Comparison of ENCODE assay signal across 8 mouse cellular contexts in the genomic region with DNA sequence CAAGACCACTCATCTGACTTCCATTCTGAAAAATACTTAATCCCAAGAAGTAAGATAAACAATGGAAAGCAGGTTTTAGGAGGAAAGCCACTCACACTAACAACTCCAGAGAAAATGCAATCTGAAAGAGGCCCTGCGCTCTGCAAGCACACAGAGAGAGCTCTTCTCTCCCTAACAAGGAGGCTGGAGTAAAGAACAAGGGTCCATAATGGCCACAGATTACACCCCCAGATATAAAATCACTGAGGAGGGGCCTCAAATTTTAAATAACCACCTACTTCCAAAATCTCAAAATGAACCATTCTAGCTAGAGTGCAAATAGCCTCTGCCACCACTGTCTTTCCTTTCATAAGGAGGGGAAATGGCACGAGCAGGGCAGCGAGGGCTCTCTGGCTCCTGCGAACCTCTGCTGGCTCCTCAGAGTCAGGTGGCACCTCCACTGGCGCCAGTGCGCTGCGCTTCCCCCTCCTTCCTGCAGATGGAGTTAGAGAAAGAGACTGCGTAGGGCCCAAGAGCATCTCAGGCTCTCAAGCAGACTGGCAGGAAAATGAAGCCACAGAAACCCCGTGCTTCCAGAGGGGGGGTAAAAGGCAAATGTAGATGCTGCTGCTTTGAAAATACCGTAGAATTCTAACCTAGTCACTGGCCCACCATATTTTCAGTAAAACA. TPM values are rescaled to one million over a fixed set of nuclear protein-coding genes. Genes with fewer than 3 reads are reported as not detected.
A peak's percentile ranks its signal among the peaks of the same experiment; 100 is the strongest.
DNase-seq lines count a peak whose midpoint lies in the region; ATAC-seq and TF ChIP-seq lines count a peak whose summit lies in the region.

No protein-coding gene starts in this region.

- TF ChIP-seq EP300 in MEL (IDR thresholded peaks at IDR 0.05; ENCODE audit: low read depth in 1 of 2, low read length in 2 of 2), result no peak
- no peak for TF ChIP-seq EP300 in lung, postnatal 0 days (IDR thresholded peaks at IDR 0.05)

- H3K36me3 ChIP-seq in MEL (ENCODE audit: control insufficient read depth in 1 of 2, insufficient read depth in 2 of 2, low read length in 2 of 2), result no peaks in the 10 kb centered on the region; a peak in 1 of 4 replicates
- H3K36me3 ChIP-seq in hindbrain, embryonic 14.5 days (replicated peaks; ENCODE audit: control insufficient read depth, insufficient read depth), result no peaks in the 10 kb centered on the region
- H3K36me3 ChIP-seq in lung, postnatal 0 days (ENCODE audit: insufficient read depth, low read length), result no peaks in the 10 kb centered on the region

- TF ChIP-seq POLR2A in MEL (IDR thresholded peaks at IDR 0.05; ENCODE audit: control insufficient read depth in 1 of 2, insufficient read depth in 1 of 2, low read depth in 1 of 2, low read length in 2 of 2, poor library complexity in 1 of 2), result no peak
- no peak for TF ChIP-seq POLR2A in cerebellum, adult 2 months (IDR thresholded peaks at IDR 0.05; ENCODE audit: borderline replicate concordance, insufficient read depth, low read length)

- WGBS in cerebellum, adult 2 months, result 44% methylated on average over 10 of the region's 10 CpGs
- WGBS in hindbrain, embryonic 14.5 days, result 21% methylated on average over 10 of the region's 10 CpGs
- 22% methylated on average over 10 of the region's 10 CpGs for WGBS in lung, postnatal 0 days

- H3K4me3 ChIP-seq in MEL (ENCODE audit: control insufficient read depth in 1 of 2, insufficient read depth in 1 of 2, low read depth in 2 of 2, low read length in 2 of 2), result no peak overlapping the region
- H3K4me3 ChIP-seq in cerebellum, adult 2 months (replicated peaks; ENCODE audit: insufficient read depth, low read depth, low read length), result peak overlapping the region; percentile 30
- peak overlapping the region; percentile 9 for H3K4me3 ChIP-seq in hindbrain, embryonic 14.5 days (replicated peaks; ENCODE audit: low read length)
- no peak overlapping the region for H3K4me3 ChIP-seq in lung, postnatal 0 days (ENCODE audit: low read depth, low read length)

- peak in 2 of 3 experiments; percentile 13 to 27; a peak in 1 of 6 replicates for TF ChIP-seq CTCF in MEL (IDR thresholded peaks at IDR 0.05 in 2 of 3, conservative IDR thresholded peaks at IDR 0.05 in 1 of 3; ENCODE audit: control insufficient read depth in 1 of 3, insufficient read depth in 1 of 3, low read depth in 2 of 3, low read length in 3 of 3, poor library complexity in 1 of 3, severe bottlenecking in 1 of 3)
- TF ChIP-seq CTCF in cerebellum, adult 2 months (IDR thresholded peaks at IDR 0.05; ENCODE audit: borderline replicate concordance, insufficient read depth, low read depth, low read length), result peak; percentile 41; the same call in 1 of the 2 replicates
- TF ChIP-seq CTCF in lung, postnatal 0 days (IDR thresholded peaks at IDR 0.05), result peak; percentile 76

- DNase-seq in MEL (ENCODE audit: low read depth, low spot score), result no peak
- DNase-seq in cerebellum, adult 2 months, result peak; percentile 52 to 66
- DNase-seq in frontal cortex, postnatal 10 days (ENCODE audit: low spot score in 2 of 2), result peak; percentile 65 to 76
- peak; percentile 72 for DNase-seq in hindbrain, embryonic 14.5 days (ENCODE audit: low spot score)
- DNase-seq in layer of hippocampus, postnatal 25 days (ENCODE audit: extremely low spot score in 1 of 2, low spot score in 1 of 2), result peak; percentile 63 to 78
- peak; percentile 74 for DNase-seq in lung, postnatal 0 days (ENCODE audit: low spot score)
- peak; percentile 77 for DNase-seq in retina, embryonic 14.5 days (ENCODE audit: low spot score)
- DNase-seq in thymus, postnatal 25 days, result peak; percentile 77

- no peak; the same call in 1 of the 2 replicates for TF ChIP-seq RAD21 in MEL (IDR thresholded peaks at IDR 0.05; ENCODE audit: low read depth, low read length)

- no peak overlapping the region for H3K9ac ChIP-seq in MEL (ENCODE audit: control insufficient read depth, low read depth, low read length, poor library complexity, severe bottlenecking)
- H3K9ac ChIP-seq in hindbrain, embryonic 14.5 days, result 0 out of 2 replicates have a peak overlapping the region, but pooled peaks have one; percentile 9
- H3K9ac ChIP-seq in lung, postnatal 0 days (replicated peaks; ENCODE audit: low read depth), result no peak overlapping the region

- H3K9me3 ChIP-seq in MEL (replicated peaks; ENCODE audit: insufficient read depth, low read length), result no peaks in the 10 kb centered on the region
- H3K9me3 ChIP-seq in hindbrain, embryonic 14.5 days (ENCODE audit: control insufficient read depth, low read length), result no peaks in the 10 kb centered on the region
- H3K9me3 ChIP-seq in lung, postnatal 0 days (ENCODE audit: low read length), result no peaks in the 10 kb centered on the region

- no peaks in the 10 kb centered on the region; the same call in 1 of the 2 replicates for H3K79me2 ChIP-seq in MEL (ENCODE audit: control insufficient read depth, insufficient read depth, low read length, poor library complexity)

- peak; percentile 90 for ATAC-seq in hindbrain, embryonic 14.5 days (ENCODE audit: low FRiP score)
- peak; percentile 93 for ATAC-seq in lung, postnatal 0 days

- H3K4me1 ChIP-seq in MEL (ENCODE audit: control insufficient read depth in 1 of 2, insufficient read depth in 2 of 2, low read length in 2 of 2), result no peaks in the 10 kb centered on the region; a peak in 1 of 4 replicates
- H3K4me1 ChIP-seq in cerebellum, adult 2 months (ENCODE audit: control insufficient read depth, insufficient read depth, low read length), result 0 out of 2 replicates have a peak, but pooled peaks cover 2% of the 10 kb centered on the region
- H3K4me1 ChIP-seq in hindbrain, embryonic 14.5 days (replicated peaks; ENCODE audit: control insufficient read depth, insufficient read depth, low read length), result peaks cover 11% of the 10 kb centered on the region
- H3K4me1 ChIP-seq in lung, postnatal 0 days (ENCODE audit: insufficient read depth, low read depth, low read length), result peaks cover 8% of the 10 kb centered on the region; the same call in 1 of the 2 replicates

- H3K4me2 ChIP-seq in hindbrain, embryonic 14.5 days (replicated peaks), result peak overlapping the region; percentile 44
- H3K4me2 ChIP-seq in lung, postnatal 0 days (replicated peaks; ENCODE audit: low read depth, low read length), result peak overlapping the region; percentile 34

- H3K27ac ChIP-seq in MEL (ENCODE audit: control insufficient read depth, low read depth, low read length), result no peak overlapping the region
- H3K27ac ChIP-seq in cerebellum, adult 2 months (ENCODE audit: insufficient read depth, low read length), result no peak overlapping the region
- H3K27ac ChIP-seq in hindbrain, embryonic 14.5 days, result no peak overlapping the region
- H3K27ac ChIP-seq in lung, postnatal 0 days (ENCODE audit: low read length), result no peak overlapping the region

- no peaks in the 10 kb centered on the region for H3K27me3 ChIP-seq in MEL (ENCODE audit: control insufficient read depth in 1 of 2, insufficient read depth in 2 of 2, low read length in 2 of 2)
- H3K27me3 ChIP-seq in cerebellum, adult 2 months (ENCODE audit: control insufficient read depth, insufficient read depth, low read length), result no peaks in the 10 kb centered on the region
- no peaks in the 10 kb centered on the region; the same call in 1 of the 2 replicates for H3K27me3 ChIP-seq in hindbrain, embryonic 14.5 days (ENCODE audit: control insufficient read depth, insufficient read depth, low read length)
- no peaks in the 10 kb centered on the region for H3K27me3 ChIP-seq in lung, postnatal 0 days (replicated peaks; ENCODE audit: insufficient read depth, low read length)

TF ChIP-seq in MEL, 35 proteins besides CTCF, POLR2A, EP300 and RAD21:
- TF ChIP-seq SIN3A (IDR thresholded peaks at IDR 0.05; ENCODE audit: low read length), result no peak
- 0 out of 2 replicates have a peak, but pooled peaks have one; percentile 10 for TF ChIP-seq SMC3 (IDR thresholded peaks at IDR 0.05; ENCODE audit: low read depth, low read length)

RNA-seq across cellular contexts. Expression of a gene that starts 51.4 kb away (rescaled TPM):
- total RNA-seq in MEL (2012; rRNA removed), result 9.1 and 9.2 TPM in 2 replicates
- 10 to 100 TPM in 1 of 2 experiments, 1 to 10 TPM in 1; 6.5 to 36.0 TPM for polyA plus RNA-seq in MEL (2012; ENCODE audit: insufficient read depth in 1 of 2, insufficient read length in 2 of 2, low read depth in 1 of 2, low replicate concordance in 2 of 2, missing spikeins in 1 of 2)
- 11.8 and 12.0 TPM in 2 replicates for polyA plus RNA-seq in cerebellum, adult 2 months (2012; rRNA removed)
- 13.9 and 17.4 TPM in 2 replicates for polyA plus RNA-seq in hindbrain, embryonic 14.5 days (2014; fragmentation: Nextera tagmentation; extraction: Ambion mirVana)
- total RNA-seq in layer of hippocampus, postnatal 25 days (2021), result 10 to 100 TPM; 20.9 to 21.3 TPM
- 25.2 and 30.0 TPM in 2 replicates for polyA plus RNA-seq in lung, postnatal 0 days (2015; fragmentation: Nextera tagmentation; extraction: Ambion mirVana)

Comparison
In these comparisons a context has a peak if more than half of its experiments do, and no peak if none do; other contexts are left out.
1. H3K4me3 ChIP-seq: peak in cerebellum, adult 2 months (single experiment) and hindbrain, embryonic 14.5 days (single experiment); none in MEL (0 of 2) and lung, postnatal 0 days (single experiment).
2. CTCF ChIP-seq: peak in every context shown above with its lines; median percentile 76 in lung, postnatal 0 days; 41 in cerebellum, adult 2 months; 20 in MEL.